Mouse (Mus musculus) small intestine, adult 2 months (tissue): ENCODE measurements around the gene Ndrg2. TPM values are rescaled to one million over a fixed set of nuclear protein-coding genes. Genes with fewer than 3 reads are reported as not detected.
A peak's percentile ranks its signal among the peaks of the same experiment; 100 is the strongest.

ENCODE experiments used
- H3K27ac ChIP-seq: fragments of 200-500 bp; 2 replicates; pipeline ENCODE4 v1.5.1; 2012; ENCODE audit warnings: low read depth, low read length, control low read depth, inconsistent platforms; ENCODE audit not compliant: insufficient read depth
- H3K27me3 ChIP-seq: fragments of 200-500 bp; 2 replicates; pipeline ENCODE4 v1.6.1; 2012; ENCODE audit warnings: mild to moderate bottlenecking, moderate library complexity, low read length, inconsistent platforms; ENCODE audit not compliant: control insufficient read depth, insufficient read depth
- H3K36me3 ChIP-seq: fragments of 200-500 bp; 2 replicates; pipeline ENCODE4 v1.6.1; 2012; ENCODE audit warnings: mild to moderate bottlenecking, low read length, control low read depth, inconsistent platforms; ENCODE audit not compliant: control insufficient read depth, insufficient read depth
- H3K4me1 ChIP-seq: fragments of 200-500 bp; 2 replicates; pipeline ENCODE4 v1.6.1; 2012; ENCODE audit warnings: low read length, inconsistent platforms, mixed read lengths; ENCODE audit not compliant: control insufficient read depth, insufficient read depth, insufficient read length
- H3K4me3 ChIP-seq: fragments of 200-500 bp; 2 replicates; pipeline ENCODE4 v1.5.1; 2012; ENCODE audit warnings: low read depth, mild to moderate bottlenecking, control low read depth, inconsistent platforms, low read length, moderate library complexity
- CTCF ChIP-seq: fragments of 200-500 bp; IDR thresholded peaks from 2 replicates; pipeline ENCODE4 v1.5.1; 2012; ENCODE audit warnings: low read depth, mild to moderate bottlenecking, control low read depth, inconsistent platforms, low read length, moderate library complexity, mixed read lengths; ENCODE audit not compliant: insufficient replicate concordance, insufficient read length; ENCODE audit errors: extremely low read depth
- POLR2A ChIP-seq: fragments of 200-500 bp; IDR thresholded peaks from 2 replicates; pipeline ENCODE4 v1.6.1; 2012; ENCODE audit warnings: low read depth, mild to moderate bottlenecking, control low read depth, inconsistent platforms, low read length, moderate library complexity
- WGBS: fragments of 180-500 bp; shearing (Covaris S2); methylation state at CpG from one replicate; pipeline ENCODE4 v1.1.7; 2018; 5-methylcytosine and 5-hydroxymethylcytosine counted together
- polyA plus RNA-seq: library from polyadenylated mRNA; depleted of rRNA; stranded (reverse); fragments of >200 nt; gene quantifications from 2 replicates; pipeline ENCODE4 v1.2.3, GENCODE M21; 2012; rRNA removed

Ndrg2 gene
- polyA plus RNA-seq = 23.7 and 32.9 TPM in 2 replicates

DNA sequence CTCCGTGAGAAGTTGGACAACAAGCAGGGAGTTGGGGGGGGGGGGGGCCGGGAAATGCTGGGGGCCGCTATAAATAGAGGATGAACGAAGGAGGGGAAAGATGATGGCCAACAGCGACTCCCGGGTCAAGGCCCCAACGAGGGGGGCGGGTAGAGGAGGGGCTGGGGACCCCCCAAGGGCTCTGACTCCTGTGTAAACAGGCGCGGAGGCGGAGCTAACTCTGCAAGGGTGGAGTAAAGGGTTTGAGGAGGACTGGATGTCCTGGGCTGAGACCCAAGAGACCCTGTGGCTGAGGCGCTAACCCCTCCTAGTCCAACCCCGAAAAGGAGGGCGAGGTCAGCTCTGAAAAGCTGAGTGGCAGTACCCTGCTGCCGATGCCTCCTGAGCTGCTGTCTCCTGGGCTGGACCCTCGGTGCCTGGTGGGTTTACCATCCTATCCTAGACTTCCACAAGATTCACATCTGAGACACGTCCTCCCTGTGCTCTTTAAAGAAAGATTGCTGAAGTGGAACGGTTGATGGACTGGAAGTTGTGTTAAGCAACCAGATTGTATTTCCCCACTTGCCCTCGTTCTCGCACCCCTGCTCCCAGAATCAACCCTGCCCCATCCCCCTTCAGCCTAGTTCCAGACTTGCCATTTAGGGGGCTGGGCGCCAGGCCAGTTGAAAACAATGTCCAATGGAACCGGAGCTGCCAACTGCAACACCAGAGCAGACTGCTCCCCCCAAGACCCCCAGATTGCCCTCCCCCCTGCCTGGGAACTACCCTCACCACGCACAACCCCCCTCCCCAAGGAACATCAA, at the start of gene Ndrg2:
Gene Ndrg2, minus strand, starts transcription at position 199 of the 803 bp plus-strand sequence.
- H3K4me3 ChIP-seq = peak within 1 kb of the TSS; percentile 85
- 15% methylated on average over 21 of the region's 23 CpGs for WGBS
- TF ChIP-seq CTCF = no peak
- no peak for TF ChIP-seq POLR2A
- H3K27ac ChIP-seq = peak within 1 kb of the TSS; percentile 72
- peaks cover 11% of the 10 kb centered on the region for H3K4me1 ChIP-seq
- no peaks in the 10 kb centered on the region for H3K27me3 ChIP-seq
- no peaks in the 10 kb centered on the region for H3K36me3 ChIP-seq

DNA sequence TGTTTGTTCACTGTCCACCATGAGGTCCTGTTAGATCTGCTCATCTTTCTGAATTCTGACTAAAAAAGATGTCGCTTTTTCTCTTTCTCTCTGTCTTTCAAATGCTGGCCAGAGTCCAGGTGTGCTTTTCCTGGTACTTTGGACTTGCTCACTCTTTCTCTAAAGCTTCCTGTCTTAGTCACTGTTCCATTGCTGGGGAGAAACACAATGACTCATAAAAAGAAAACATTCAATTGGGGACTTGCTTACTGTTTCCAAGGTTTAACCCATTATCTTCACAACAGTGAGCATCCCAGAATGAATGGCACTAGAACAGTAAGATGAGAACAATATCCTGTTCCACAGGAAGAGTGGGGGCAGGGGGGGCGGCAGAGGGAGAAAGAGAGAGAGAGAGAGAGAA, 46.4 kb upstream of the Ndrg2 start:
- Histone ChIP-seq H3K27me3 (no peaks in the 10 kb centered on the region), H3K4me1 (peaks cover 2% of the 10 kb centered on the region; the same call in 1 of the 2 replicates), H3K4me3 (no peak overlapping the region), H3K36me3 (no peaks in the 10 kb centered on the region), H3K27ac (no peak overlapping the region)
- TF ChIP-seq CTCF (no peak), POLR2A (no peak)
- 55% methylated on average over 2 of the region's 2 CpGs for WGBS

DNA sequence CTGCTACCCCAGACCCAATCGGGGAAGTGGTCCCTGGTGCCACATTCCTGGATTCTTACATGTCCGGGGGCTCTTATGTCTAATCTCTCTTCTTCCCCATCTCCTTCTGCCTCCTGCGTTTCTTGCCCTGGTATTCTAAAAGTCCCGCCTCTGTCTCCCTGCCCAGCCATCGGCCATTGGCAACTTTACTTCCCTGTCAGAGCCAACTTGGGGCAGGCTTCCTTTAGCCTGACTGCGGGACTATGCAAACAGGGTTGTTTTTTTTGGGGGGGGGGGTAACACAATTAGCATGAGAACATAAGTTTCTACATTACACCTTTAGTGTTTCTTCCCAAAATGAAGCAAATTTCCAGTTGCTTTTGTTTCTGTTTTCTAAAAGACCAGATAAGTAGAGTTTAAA, 29.4 kb upstream of the Ndrg2 start:
- TF ChIP-seq POLR2A = no peak
- TF ChIP-seq CTCF = no peak
- WGBS = 51% methylated on average over 6 of the region's 6 CpGs

DNA sequence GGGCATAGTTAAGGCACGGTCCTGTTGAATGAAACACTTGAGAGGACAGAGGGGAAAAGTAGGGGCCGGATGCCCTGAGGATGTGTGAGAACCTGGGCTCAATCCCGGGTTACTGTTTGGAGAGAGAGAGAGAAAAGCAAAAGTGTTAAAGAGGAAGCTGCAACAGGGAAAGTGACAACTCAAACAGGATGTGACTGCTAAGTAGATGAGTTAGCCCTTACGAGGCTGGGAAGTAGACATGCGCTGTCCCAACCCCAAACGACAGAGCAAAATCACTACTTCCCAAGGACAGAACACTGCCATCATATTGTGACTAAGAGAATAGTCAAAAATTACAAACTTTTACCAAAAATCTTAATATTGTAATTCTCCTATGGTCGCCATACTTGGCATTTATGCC, 28.3 kb upstream of the Ndrg2 start:
- WGBS = 72% methylated on average over 7 of the region's 7 CpGs
- no peak for TF ChIP-seq CTCF
- no peak for TF ChIP-seq POLR2A
- Histone ChIP-seq H3K4me1 (peaks cover 4% of the 10 kb centered on the region; the same call in 1 of the 2 replicates), H3K4me3 (no peak overlapping the region), H3K36me3 (no peaks in the 10 kb centered on the region), H3K27ac (no peak overlapping the region), H3K27me3 (no peaks in the 10 kb centered on the region)

More for the DNA sequence above, 29.4 kb upstream of the Ndrg2 start:
- Histone ChIP-seq H3K36me3 (no peaks in the 10 kb centered on the region), H3K27me3 (no peaks in the 10 kb centered on the region), H3K4me3 (no peak overlapping the region), H3K4me1 (peaks cover 4% of the 10 kb centered on the region; the same call in 1 of the 2 replicates), H3K27ac (no peak overlapping the region)

DNA sequence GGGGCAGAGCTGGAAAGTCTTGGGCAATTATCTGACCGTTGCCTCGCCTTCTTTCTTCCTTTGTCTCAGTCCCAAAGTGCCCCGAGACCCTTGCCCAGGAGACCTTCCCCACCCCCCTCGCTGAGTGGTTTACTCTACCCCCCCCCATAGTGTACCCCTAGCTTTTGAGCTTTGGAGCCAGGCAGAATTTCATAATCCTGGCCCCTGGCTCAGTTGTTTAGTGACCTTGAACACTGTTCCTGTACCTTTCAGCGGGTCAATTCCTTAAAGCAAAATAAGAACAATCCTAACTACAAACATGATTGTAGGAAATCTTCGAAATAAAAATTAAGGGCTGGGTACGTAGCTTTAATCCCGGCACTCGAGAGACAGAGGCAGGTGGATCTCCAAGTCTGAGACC, 27.6 kb upstream of the Ndrg2 start:
- H3K4me1 ChIP-seq = peaks cover 4% of the 10 kb centered on the region; the same call in 1 of the 2 replicates
- H3K27ac ChIP-seq = no peak overlapping the region
- no peaks in the 10 kb centered on the region for H3K36me3 ChIP-seq
- no peak overlapping the region for H3K4me3 ChIP-seq
- H3K27me3 ChIP-seq = no peaks in the 10 kb centered on the region
- WGBS = 61% methylated on average over 9 of the region's 9 CpGs
- TF ChIP-seq CTCF = no peak
- TF ChIP-seq POLR2A = no peak

DNA sequence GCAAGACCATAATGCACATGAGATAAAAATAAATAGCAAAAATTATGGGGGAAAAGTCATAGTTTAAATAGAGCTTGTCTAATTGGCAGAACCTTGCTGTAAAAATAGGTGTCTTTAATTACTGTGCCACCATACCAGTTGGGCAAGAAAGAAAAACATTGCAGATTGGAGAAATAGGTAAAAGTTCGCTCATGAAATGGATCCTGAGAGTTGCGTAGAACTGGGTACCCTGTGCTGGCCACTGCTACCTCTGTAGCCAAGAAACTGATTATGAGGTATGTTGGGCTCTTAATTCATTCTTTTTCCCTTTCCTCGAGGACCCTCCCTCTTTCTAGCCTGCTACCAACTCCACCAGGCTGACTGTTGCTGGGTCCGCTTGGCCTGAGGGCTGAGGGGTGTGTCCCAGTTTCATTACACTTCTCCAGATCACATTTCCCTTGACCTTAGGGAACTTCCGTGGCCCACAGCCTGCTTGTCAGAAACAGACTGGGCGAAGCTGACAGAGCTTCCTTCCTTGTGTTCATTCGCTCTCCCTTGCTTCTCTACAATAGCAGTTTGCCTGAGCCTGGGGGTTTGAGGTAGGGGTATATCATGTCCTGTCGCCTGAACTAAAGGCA, 27.1 kb upstream of the Ndrg2 start:
- H3K27me3 ChIP-seq = no peaks in the 10 kb centered on the region
- H3K27ac ChIP-seq = no peak overlapping the region
- H3K4me1 ChIP-seq = peaks cover 4% of the 10 kb centered on the region; the same call in 1 of the 2 replicates
- TF ChIP-seq POLR2A = no peak
- 42% methylated on average over 8 of the region's 8 CpGs for WGBS
- H3K36me3 ChIP-seq = no peaks in the 10 kb centered on the region
- no peak overlapping the region for H3K4me3 ChIP-seq

DNA sequence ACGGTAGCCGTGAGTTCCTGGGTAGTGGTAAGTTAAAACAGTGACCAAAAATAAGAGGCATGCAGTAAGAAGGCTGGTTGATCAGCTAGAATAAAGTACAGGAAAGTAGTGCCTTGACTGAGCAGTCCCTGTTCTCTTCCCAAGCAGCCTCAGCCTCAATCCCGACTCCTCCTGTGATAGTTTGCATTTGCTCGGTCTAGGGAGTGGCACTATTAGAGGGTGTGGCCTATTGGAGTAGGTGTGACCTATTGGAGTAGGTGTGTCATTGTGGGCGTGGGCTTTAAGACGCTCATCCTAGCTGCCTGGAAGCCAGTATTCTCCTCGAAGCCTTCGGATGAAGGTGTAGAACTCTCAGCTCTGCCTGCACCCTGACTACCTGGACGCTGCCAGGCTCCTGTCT, 25.0 kb upstream of the Ndrg2 start:
- Histone ChIP-seq H3K4me1 (peaks cover 4% of the 10 kb centered on the region; the same call in 1 of the 2 replicates), H3K36me3 (no peaks in the 10 kb centered on the region), H3K4me3 (no peak overlapping the region), H3K27ac (no peak overlapping the region), H3K27me3 (no peaks in the 10 kb centered on the region)
- no peak for TF ChIP-seq POLR2A
- no peak for TF ChIP-seq CTCF
- 79% methylated on average over 9 of the region's 9 CpGs for WGBS
